Mouse (Mus musculus): ENCODE data around the gene Ell.

- no peak for TF ChIP-seq EP300 (IDR thresholded peaks at IDR 0.05; ENCODE audit: low read depth)
- TF ChIP-seq CTCF (IDR thresholded peaks at IDR 0.05; ENCODE audit: low read depth) = no peak
Observed at GRCm38 (mm10) chr8:70627041-70627440, 87.8 kb downstream of the Ell start.

Measured in liver, postnatal 0 days (tissue).